Mouse (Mus musculus): ENCODE results near the gene Zdhhc17. TPM values are rescaled to one million over a fixed set of nuclear protein-coding genes. Genes with fewer than 3 reads are reported as not detected.
A peak's percentile ranks its signal among the peaks of the same experiment; 100 is the strongest.

Gene Zdhhc17
- total RNA-seq (2017) = 21.5 and 34.1 TPM in 2 replicates

- ATAC-seq (replicated peaks; ENCODE audit: low read depth, poor library complexity, severe bottlenecking) = peak; percentile 78
Measured at GRCm38 (mm10) chr10:111009641-111010479, at the start of gene Zdhhc17. Gene Zdhhc17, minus strand, starts transcription at chr10:111010140.

DNA sequence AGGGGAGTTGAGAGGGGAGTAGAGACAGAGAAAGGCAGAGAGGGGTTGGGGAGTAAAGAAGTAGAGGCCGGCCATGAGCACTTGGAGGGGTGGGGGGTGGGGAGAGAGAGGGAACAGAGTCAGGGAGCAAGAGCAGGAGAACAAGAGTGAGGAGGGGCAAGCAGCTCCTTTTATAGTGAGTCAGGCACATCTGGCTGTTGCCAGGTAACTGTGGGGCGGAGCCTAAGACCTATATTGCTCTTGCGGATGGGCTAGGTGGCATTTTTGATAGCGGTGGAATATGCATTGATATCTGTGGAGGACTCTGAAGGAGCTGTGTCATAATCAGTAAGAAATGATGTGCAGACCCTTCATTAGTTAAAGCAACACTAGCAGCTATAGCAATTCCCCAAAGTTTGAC lies 45.8 kb upstream of the Zdhhc17 start:
- no peak for ATAC-seq (replicated peaks; ENCODE audit: low read depth, poor library complexity, severe bottlenecking)

DNA sequence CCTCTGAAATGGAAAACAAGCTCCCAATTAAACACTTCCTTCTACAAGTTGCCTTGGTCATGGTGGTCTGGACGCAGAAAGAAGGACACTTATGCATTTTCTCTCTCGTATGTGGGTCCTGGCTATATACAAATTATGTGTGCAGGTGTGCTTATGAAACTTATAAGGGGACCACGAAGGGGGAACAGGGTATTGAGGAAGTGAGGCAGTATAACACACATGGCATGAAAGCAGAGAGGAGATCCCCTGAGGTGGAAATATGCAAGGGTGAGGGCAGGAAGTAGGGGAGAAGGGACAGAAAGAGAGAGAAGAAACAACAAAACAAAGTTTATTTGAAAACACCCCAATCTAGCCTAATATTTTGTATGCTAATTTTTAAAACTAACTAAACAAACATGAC lies 41.7 kb upstream of the Zdhhc17 start:
- no peak for ATAC-seq (replicated peaks; ENCODE audit: low read depth, poor library complexity, severe bottlenecking)

DNA sequence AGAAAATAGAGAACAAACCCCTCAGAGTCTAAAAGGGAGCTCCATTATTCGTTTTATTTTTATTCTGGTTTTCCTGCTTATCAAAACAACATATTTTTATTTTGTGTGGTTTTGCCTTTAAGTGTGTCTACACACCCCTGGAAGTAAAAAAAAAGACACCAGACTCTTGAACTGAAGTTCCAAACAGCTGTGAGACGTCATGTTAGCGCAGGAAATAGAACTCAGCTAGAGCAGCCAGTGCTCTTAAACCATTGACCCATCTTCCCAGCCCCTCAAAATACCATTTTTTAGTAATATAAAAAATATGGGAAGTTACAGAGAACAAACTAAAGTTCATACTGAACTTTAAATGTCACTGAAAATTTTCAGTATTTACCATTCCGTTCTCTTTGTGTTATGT lies 40.6 kb upstream of the Zdhhc17 start:
- ATAC-seq (replicated peaks; ENCODE audit: low read depth, poor library complexity, severe bottlenecking) = no peak

DNA sequence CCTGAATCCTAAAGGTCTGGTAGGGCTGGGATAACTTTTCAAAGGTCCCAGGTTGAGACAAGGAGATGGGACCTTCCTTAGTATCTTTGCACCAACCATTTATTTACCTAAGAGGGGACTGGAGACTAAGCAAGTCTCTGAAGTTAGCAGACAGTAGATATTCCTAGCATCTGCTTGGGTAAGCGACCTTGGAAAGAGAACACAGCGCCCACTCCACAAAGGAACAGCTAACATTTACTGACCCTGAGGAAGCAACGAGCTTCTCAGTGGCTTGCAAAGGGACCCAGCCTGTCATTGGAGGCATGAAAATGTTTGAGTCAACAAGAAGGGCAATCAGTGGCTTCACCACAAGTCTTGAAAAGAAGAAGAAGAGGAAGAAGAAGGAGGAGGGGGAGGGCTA lies 40.1 kb upstream of the Zdhhc17 start:
- no peak; the same call in 1 of the 2 replicates for ATAC-seq (replicated peaks; ENCODE audit: low read depth, poor library complexity, severe bottlenecking)

DNA sequence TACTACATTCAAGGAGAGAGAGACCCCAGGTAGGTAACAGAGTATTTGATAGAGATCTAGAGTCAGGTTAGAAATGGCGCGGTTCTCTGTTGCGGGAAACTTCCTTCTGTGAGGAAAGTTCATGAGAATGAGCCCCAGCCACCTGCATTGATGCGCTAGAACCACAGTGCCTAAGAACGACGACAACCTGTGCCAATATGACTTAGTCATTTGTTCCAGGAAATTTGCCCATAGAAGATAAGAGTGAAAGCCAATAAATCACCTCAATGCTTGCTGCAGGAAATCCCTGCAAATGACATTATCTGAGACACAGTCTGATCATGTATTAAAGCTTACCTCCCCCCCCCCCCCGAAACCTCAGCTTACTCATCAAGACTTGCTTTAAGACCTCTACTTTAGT lies 38.0 kb upstream of the Zdhhc17 start:
- ATAC-seq (replicated peaks; ENCODE audit: low read depth, poor library complexity, severe bottlenecking) = peak; percentile 93

DNA sequence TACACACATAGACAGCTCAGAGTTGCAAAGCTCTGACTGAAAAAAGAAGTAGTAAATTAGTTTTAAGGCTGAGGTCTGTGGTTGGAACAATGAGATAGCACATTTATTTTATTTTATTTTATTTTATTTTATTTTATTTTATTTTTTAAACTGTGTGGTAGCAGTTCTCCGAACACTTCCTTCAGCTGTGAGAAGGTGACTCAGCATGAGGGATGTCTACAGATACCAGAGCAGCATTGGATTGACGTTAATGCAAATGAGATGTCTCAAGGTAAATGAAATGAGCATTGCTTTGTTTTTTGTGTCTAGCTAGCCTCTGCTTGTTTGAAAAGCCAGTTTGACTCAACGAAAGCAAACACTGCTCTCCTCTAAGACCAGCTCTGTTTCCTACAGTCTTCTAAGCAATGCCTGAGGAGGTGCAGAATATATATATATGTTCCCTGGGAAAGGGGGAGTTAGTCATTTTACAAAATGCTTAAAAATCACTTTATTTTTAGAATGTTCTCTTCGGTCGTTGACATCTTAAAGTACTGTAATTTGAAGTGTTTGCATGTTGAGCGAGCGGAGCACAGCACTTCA lies 30.2 kb upstream of the Zdhhc17 start:
- peak; percentile 80 for ATAC-seq (replicated peaks; ENCODE audit: low read depth, poor library complexity, severe bottlenecking)

GRCm38 (mm10) chr10:111036851-111037250 lies 26.9 kb upstream of the Zdhhc17 start:
- ATAC-seq (replicated peaks; ENCODE audit: low read depth, poor library complexity, severe bottlenecking) = no peak

GRCm38 (mm10) chr10:111035134-111035533 lies 25.2 kb upstream of the Zdhhc17 start:
- peak; percentile 22; the same call in 1 of the 2 replicates for ATAC-seq (replicated peaks; ENCODE audit: low read depth, poor library complexity, severe bottlenecking)

- ATAC-seq (replicated peaks; ENCODE audit: low read depth, poor library complexity, severe bottlenecking) = peak; percentile 82
Measured at GRCm38 (mm10) chr10:111031511-111032365, 21.8 kb upstream of the Zdhhc17 start.

DNA sequence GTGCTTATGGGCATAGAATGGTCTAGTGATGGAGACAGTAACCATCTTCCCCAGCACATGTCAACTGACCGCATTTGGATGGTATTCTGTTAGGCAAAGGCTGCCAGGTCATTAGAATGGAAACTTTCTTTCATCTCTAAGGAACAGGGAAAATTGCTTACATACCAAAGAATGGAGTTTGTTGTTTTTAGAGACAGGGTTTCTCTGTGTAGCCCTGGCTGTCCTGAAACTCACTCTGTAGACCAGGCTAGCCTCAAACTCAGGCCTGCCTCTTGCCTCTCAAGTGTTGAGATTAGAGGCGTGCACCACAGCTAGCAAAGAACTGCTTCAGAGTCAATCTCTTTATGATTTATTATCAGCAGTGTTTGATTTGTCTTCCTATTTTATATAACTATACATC lies 20.9 kb upstream of the Zdhhc17 start:
- ATAC-seq (replicated peaks; ENCODE audit: low read depth, poor library complexity, severe bottlenecking) = no peak

DNA sequence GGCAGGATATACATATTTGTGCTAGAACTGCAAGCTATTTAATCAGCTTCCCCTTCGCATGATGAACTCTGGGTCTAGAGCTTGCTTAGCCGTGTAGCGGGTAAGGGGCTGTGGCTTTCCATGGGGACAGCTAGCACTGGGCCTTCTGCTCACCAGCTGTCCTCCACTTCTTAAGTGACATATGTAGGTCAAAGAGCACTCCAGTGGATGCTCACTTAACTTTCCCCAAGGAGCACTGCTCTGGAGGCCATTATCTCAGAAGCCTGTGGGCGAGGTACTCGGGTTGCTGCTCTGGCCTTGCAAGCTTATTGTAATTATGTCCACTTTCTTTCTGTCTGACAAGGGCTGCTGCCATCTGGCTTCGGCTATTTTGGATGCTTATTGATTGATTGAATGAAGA lies 16.2 kb upstream of the Zdhhc17 start:
- ATAC-seq (replicated peaks; ENCODE audit: low read depth, poor library complexity, severe bottlenecking) = no peak

DNA sequence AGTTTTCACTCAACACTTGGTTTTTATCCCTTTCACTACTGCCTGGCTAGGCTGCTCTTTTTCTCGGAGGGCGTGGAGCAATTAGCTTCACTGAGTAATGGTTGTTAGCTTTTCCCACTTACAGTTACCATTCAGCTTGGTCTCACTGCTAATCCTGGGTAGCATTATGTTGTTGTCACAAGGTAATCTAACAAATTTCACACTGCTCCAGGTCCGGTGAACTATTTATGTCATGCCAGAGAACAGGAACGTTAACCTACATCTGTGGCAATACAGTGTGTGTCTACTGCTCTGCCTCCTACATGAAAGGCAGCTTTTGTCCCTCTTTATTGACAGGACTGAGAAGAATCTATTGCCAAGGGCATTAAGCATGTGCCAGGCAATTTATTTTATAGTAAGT lies 14.8 kb upstream of the Zdhhc17 start:
- ATAC-seq (replicated peaks; ENCODE audit: low read depth, poor library complexity, severe bottlenecking) = no peak

GRCm38 (mm10) chr10:111014476-111014875 lies 4.5 kb upstream of the Zdhhc17 start:
- ATAC-seq (replicated peaks; ENCODE audit: low read depth, poor library complexity, severe bottlenecking) = no peak

DNA sequence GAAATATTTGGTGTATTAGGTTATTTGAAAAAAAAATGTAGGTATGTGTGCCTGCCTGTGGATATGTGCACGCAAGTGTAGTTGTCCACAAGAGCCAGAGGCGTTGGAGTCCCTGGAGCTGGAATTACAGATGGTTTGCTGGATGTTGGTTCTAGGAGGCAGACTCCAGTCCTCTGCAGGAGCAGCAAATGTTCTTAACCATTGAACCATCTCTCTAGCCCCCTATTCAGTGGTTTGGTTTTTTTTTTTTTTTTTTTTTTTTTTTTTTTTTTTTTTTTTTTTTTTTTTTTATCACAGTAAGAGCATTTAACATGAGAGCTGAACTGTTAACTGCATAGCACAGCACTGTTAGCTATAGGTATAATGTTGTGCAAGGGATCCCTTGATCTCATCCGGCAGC lies 3.3 kb upstream of the Zdhhc17 start:
- no peak for ATAC-seq (replicated peaks; ENCODE audit: low read depth, poor library complexity, severe bottlenecking)

DNA sequence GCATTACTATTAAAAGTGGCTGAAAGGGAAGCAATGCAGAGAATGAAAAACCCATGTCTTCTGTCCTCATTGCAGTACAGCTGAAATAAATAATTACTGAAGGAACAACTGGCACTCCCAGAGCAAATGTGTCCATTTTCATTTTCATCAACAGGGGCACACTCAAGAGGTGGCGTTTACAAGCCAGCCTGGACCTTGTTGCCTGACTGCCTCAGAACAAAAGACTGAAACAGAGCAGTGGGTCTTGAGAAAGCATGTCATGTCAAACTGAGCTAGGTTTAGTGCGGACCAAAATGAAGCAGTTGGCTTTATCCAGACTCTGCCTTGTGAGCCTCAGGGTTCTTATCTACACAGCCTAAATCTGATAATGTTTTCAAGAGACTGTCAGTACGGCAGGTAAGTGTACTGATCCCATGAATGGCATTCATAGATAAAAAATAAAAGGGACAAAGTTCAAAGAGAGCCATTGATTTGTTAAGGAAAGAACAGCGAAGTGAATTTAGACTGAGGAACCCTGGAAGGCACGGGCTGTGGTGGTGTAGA lies 2.6 kb upstream of the Zdhhc17 start:
- ATAC-seq (replicated peaks; ENCODE audit: low read depth, poor library complexity, severe bottlenecking) = no peak

GRCm38 (mm10) chr10:111011226-111011765 lies 1.4 kb upstream of the Zdhhc17 start:
- ATAC-seq (replicated peaks; ENCODE audit: low read depth, poor library complexity, severe bottlenecking) = peak; percentile 10; the same call in 1 of the 2 replicates

DNA sequence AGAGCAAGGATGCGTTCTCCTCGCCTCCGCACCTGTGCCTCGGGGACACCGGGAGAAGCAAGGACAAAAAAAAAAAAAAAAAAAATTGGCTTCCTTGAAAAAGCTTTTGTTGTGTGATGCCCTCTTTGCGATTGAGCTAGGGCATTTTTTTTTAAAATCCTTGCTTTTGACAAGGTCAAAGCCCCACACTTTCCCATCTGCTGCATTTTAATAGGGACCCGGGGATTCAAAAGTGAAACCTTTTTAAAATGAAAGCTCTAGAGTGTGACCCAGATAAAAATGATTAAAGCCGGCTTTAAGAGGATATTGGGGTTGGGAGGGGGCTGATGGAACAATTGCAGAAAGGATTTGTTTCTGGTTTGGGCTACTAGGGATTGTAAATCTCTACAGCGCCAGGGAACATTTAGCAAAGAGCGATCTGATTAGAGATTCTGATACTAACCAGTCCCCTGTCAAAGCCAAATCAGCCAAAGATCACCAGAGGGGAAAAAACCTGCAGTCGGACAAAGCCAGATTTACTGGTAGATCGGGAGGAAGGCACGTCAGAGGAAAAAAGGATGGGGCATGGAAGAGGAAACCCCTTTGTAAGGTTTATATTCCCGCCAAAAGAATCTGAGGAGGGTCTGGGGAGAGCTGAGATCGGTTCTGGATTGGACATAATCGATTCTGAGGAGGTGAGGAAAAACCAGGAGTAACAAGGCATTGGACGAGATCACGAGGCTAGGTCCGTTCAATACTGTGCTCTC lies 713 bp upstream of the Zdhhc17 start:
- ATAC-seq (replicated peaks; ENCODE audit: low read depth, poor library complexity, severe bottlenecking) = no peak

GRCm38 (mm10) chr10:111009113-111009640 lies 763 bp downstream of the Zdhhc17 start:
- ATAC-seq (replicated peaks; ENCODE audit: low read depth, poor library complexity, severe bottlenecking) = no peak

Data from common myeloid progenitor, adult 5-6 weeks (primary cell).